Mouse (Mus musculus) CH12.LX (cell line): Measurements from ENCODE around the gene Ttc30a2. TPM values are rescaled to one million over a fixed set of nuclear protein-coding genes. Genes with fewer than 3 reads are reported as not detected.
A peak's percentile ranks its signal among the peaks of the same experiment; 100 is the strongest.

Experiments
- DNase-seq: peaks from one replicate; pipeline ENCODE4 v3.0.0-alpha.2; 2013; ENCODE audit errors: extremely low read depth
- H3K27ac ChIP-seq: 2 replicates; pipeline ENCODE4 v1.5.1; 2012; ENCODE audit warnings: low read depth, mild to moderate bottlenecking, control low read depth, moderate library complexity; ENCODE audit not compliant: insufficient read depth
- H3K27me3 ChIP-seq: replicated peaks from 2 replicates; pipeline ENCODE3; 2012; ENCODE audit warnings: inconsistent platforms
- H3K36me3 ChIP-seq, 2 experiments: replicated peaks in 1 of 2; 2 replicates each; pipeline versions ENCODE3 to v1.6.1; 2012; ENCODE audit warnings: inconsistent platforms in 1 of 2, low read length in 1 of 2, mild to moderate bottlenecking in 1 of 2, mixed read lengths in 1 of 2, moderate library complexity in 1 of 2; ENCODE audit not compliant: control insufficient read depth in 1 of 2, insufficient read depth in 1 of 2
- H3K4me1 ChIP-seq, 2 experiments: 2 replicates each; pipeline ENCODE4 v1.6.1; 2012; ENCODE audit warnings: inconsistent platforms in 1 of 2, moderate library complexity in 1 of 2; ENCODE audit not compliant: insufficient read depth in 2 of 2, control insufficient read depth in 1 of 2
- H3K4me2 ChIP-seq: 2 replicates; pipeline ENCODE4 v1.6.1; 2012; ENCODE audit warnings: low read depth, mild to moderate bottlenecking, control low read depth; ENCODE audit not compliant: poor library complexity, insufficient read depth, severe bottlenecking
- H3K4me3 ChIP-seq, 3 experiments: fragments of 150-350 bp in 1 of 3; sonication (generic) in 1 of 3; replicated peaks in 1 of 3; 2 replicates each; pipeline versions ENCODE3 to v1.5.1; 2011 to 2012; ENCODE audit warnings: low read depth in 2 of 3, low read length in 2 of 3, mild to moderate bottlenecking in 2 of 3, moderate library complexity in 2 of 3, control low read depth in 1 of 3, improper control_type of control experiment in 1 of 3, inconsistent platforms in 1 of 3, mixed read lengths in 1 of 3; ENCODE audit not compliant: poor library complexity in 1 of 3
- H3K79me2 ChIP-seq: replicated peaks from 2 replicates; pipeline ENCODE4 v1.6.1; 2012; ENCODE audit warnings: mild to moderate bottlenecking, moderate library complexity; ENCODE audit not compliant: control insufficient read depth, poor library complexity, insufficient read depth, severe bottlenecking; ENCODE audit errors: extremely low read depth
- H3K9ac ChIP-seq: 2 replicates; pipeline ENCODE4 v1.6.1; 2012; ENCODE audit warnings: low read depth, mild to moderate bottlenecking, control low read depth, moderate library complexity; ENCODE audit not compliant: insufficient read depth
- H3K9me3 ChIP-seq: replicated peaks from 2 replicates; pipeline ENCODE3; 2012; ENCODE audit warnings: low read length, inconsistent platforms, mixed read lengths
- BHLHE40 ChIP-seq: IDR thresholded peaks from 2 replicates; pipeline ENCODE4 v1.6.1; 2011; ENCODE audit warnings: mild to moderate bottlenecking, low read depth, low read length, improper control_type of control experiment
- CHD1 ChIP-seq: IDR thresholded peaks from 2 replicates; pipeline ENCODE4 v1.6.1; 2012; ENCODE audit warnings: low read depth, low read length, improper control_type of control experiment, inconsistent platforms
- CHD2 ChIP-seq: IDR thresholded peaks from 2 replicates; pipeline ENCODE4 v1.6.1; 2011; ENCODE audit warnings: low read length, improper control_type of control experiment
- E2F4 ChIP-seq: IDR thresholded peaks from 2 replicates; pipeline ENCODE4 v1.6.1; 2011; ENCODE audit warnings: low read depth, low read length, improper control_type of control experiment; ENCODE audit not compliant: insufficient replicate concordance
- ELF1 ChIP-seq: IDR thresholded peaks from 2 replicates; pipeline ENCODE4 v1.6.1; 2014; ENCODE audit warnings: low read depth, mild to moderate bottlenecking, inconsistent platforms, low read length, improper control_type of control experiment
- ETS1 ChIP-seq: conservative IDR thresholded peaks from 2 replicates; pipeline ENCODE4 v1.6.1; 2012; ENCODE audit warnings: low read depth, mild to moderate bottlenecking, inconsistent platforms, low read length, improper control_type of control experiment, moderate library complexity
- GABPA ChIP-seq: IDR thresholded peaks from 2 replicates; pipeline ENCODE4 v1.6.1; 2012; ENCODE audit warnings: low read depth, low read length, improper control_type of control experiment, inconsistent platforms; ENCODE audit not compliant: insufficient replicate concordance
- IRF4 ChIP-seq: IDR thresholded peaks from 2 replicates; pipeline ENCODE4 v1.6.1; 2014; ENCODE audit warnings: low read depth, mild to moderate bottlenecking, inconsistent platforms, low read length, improper control_type of control experiment
- KAT2A ChIP-seq: IDR thresholded peaks from 2 replicates; pipeline ENCODE4 v1.6.1; 2012; ENCODE audit warnings: low read length, improper control_type of control experiment, inconsistent platforms; ENCODE audit not compliant: insufficient replicate concordance
- MAFK ChIP-seq: IDR thresholded peaks from 2 replicates; pipeline ENCODE4 v1.6.1; 2011; ENCODE audit warnings: low read length, improper control_type of control experiment; ENCODE audit not compliant: insufficient replicate concordance
- MAX ChIP-seq: IDR thresholded peaks from 2 replicates; pipeline ENCODE4 v1.6.1; 2011; ENCODE audit warnings: low read length, improper control_type of control experiment
- MAZ ChIP-seq: IDR thresholded peaks from 2 replicates; pipeline ENCODE4 v1.6.1; 2012; ENCODE audit warnings: low read depth, mild to moderate bottlenecking, inconsistent platforms, low read length, improper control_type of control experiment, moderate library complexity
- MXI1 ChIP-seq: IDR thresholded peaks from 2 replicates; pipeline ENCODE4 v1.6.1; 2011; ENCODE audit warnings: mild to moderate bottlenecking, low read depth, low read length, improper control_type of control experiment
- MYC ChIP-seq: IDR thresholded peaks from 2 replicates; pipeline ENCODE4 v1.6.1; 2011; ENCODE audit warnings: low read depth, mild to moderate bottlenecking, improper control_type of control experiment, low read length
- NELFE ChIP-seq: IDR thresholded peaks from 2 replicates; pipeline ENCODE4 v1.6.1; 2011; ENCODE audit warnings: low read depth, low read length, improper control_type of control experiment
- PAX5 ChIP-seq: IDR thresholded peaks from 2 replicates; pipeline ENCODE4 v1.6.1; 2012; ENCODE audit warnings: low read length, inconsistent platforms, mixed read lengths
- RAD21 ChIP-seq: IDR thresholded peaks from 2 replicates; pipeline ENCODE4 v1.6.1; 2011; ENCODE audit warnings: low read depth, mild to moderate bottlenecking, low read length, improper control_type of control experiment, moderate library complexity
- SMC3 ChIP-seq: IDR thresholded peaks from 2 replicates; pipeline ENCODE4 v1.6.1; 2011; ENCODE audit warnings: low read depth, low read length, improper control_type of control experiment
- TCF12 ChIP-seq: IDR thresholded peaks from 2 replicates; pipeline ENCODE4 v1.6.1; 2014; ENCODE audit warnings: low read depth, mild to moderate bottlenecking, inconsistent platforms, low read length, improper control_type of control experiment
- USF2 ChIP-seq: conservative IDR thresholded peaks from 2 replicates; pipeline ENCODE4 v1.6.1; 2011; ENCODE audit warnings: low read depth, low read length, improper control_type of control experiment
- ZKSCAN1 ChIP-seq: IDR thresholded peaks from 2 replicates; pipeline ENCODE4 v1.6.1; 2012; ENCODE audit warnings: low read depth, inconsistent platforms, low read length, improper control_type of control experiment, borderline replicate concordance
- dilution Hi-C: fragments of 300-500 bp; cut with MboI; formaldehyde crosslinking; loops from 2 replicates; pipeline ENCODE4 v1.14.3; 2020; ENCODE audit warnings: low sequenced_read_pairs; ENCODE audit not compliant: extremely low pct_unique_long_range_greater_than_20kb, extremely low pct_ligation_motif_present
- in situ Hi-C: fragments of 300-500 bp; cut with MboI; formaldehyde crosslinking; loops from 3 replicates; pipeline ENCODE4 v1.14.3; 2019; ENCODE audit warnings: low sequenced_read_pairs, low pct_ligation_motif_present, low pct_unique_long_range_greater_than_20kb, mixed read lengths
- polyA plus RNA-seq: library from polyadenylated mRNA; unstranded; fragments of >175 nt; gene quantifications from 2 replicates; pipeline ENCODE4 v1.2.1, GENCODE M21; 2012; ENCODE audit warnings: low read depth; ENCODE audit not compliant: insufficient read length
- total RNA-seq, 2 experiments: library from RNA; depleted of rRNA; stranded (reverse); fragments of 300-350 nt in 1 of 2; fragments of >200 nt in 1 of 2; gene quantifications; 2 replicates each; pipeline ENCODE4 v1.2.3; 2012 to 2014

Ttc30a2 gene
- total and polyA plus RNA-seq, 3 experiments, result not detected

DNA sequence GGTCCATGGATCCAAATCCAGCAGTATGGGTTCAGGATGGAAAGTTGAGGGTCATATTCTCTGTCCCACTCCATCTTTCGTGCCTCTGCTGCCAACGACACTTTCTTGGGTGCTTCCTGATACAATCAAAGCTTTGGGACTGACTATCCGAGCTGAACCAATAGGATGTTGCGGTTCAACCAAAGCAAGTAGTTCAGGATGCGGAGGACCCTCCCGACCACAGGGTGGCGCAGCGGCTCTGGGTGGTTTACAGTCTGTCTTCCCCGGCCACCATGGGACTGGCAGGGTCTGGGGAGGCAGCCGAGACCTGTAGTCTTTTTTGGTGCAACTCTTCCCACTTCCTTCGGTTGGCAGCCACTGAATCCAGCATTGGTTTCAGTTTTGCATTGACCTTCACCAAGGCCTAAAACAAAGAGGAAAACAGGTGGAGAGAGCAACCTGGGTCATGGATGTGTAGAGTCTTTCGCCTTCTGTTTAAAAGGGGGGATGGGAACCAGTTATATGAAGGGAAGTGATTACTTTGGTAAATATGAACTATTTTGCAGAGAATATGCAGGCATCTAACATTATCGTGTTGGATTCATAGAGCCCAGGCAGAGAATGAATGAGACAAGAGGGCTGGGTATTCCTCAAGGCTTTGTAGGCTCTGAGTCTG is 13.0 kb upstream of the Ttc30a2 start (continued):
- TF ChIP-seq MAFK (0 out of 2 replicates have a peak, but pooled peaks have one; percentile 20), E2F4 (no peak), ELF1 (peak; percentile 71), CHD1 (peak; percentile 82; the same call in 1 of the 2 replicates), SMC3 (peak; percentile 91), BHLHE40 (peak; percentile 38; the same call in 1 of the 2 replicates), GABPA (no peak), MXI1 (no peak)

DNA sequence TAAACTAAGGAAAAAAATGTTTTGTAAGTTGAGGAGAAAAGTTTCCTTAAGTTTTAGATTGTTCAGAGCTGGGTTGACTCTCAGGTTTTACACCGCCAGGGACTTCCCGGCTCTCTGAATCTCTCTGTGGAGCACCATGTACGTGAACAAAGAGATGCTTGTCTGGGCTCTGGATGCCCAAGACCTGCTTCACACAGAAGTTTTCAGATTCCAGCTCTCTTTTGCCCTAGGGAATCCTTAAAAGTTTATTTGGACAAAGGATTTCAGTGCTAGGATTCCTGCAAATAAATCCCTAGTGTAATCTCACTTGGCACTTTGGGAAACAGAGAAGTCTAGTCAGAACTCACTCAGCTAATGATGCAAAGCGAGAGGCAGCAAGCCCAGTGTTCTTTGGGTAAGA is 11.7 kb upstream of the Ttc30a2 start:
- H3K36me3 ChIP-seq, result no peaks in the 10 kb centered on the region
- H3K9ac ChIP-seq, result no peak overlapping the region
- no peak overlapping the region for H3K4me2 ChIP-seq
- DNase-seq, result no peak
- H3K79me2 ChIP-seq, result no peaks in the 10 kb centered on the region
- no peak overlapping the region for H3K4me3 ChIP-seq
- in situ Hi-C loops, result loop anchor here (10.0 kb wide), 1 partner anchor 115 kb away; no protein-coding TSS in a partner anchor
- dilution Hi-C loops, result no loop called here
- H3K27ac ChIP-seq, result no peak overlapping the region
- no peaks in the 10 kb centered on the region for H3K9me3 ChIP-seq
- peaks cover 12 to 53% of the 10 kb centered on the region in 2 experiments for H3K4me1 ChIP-seq
- TF ChIP-seq MAFK (0 out of 2 replicates have a peak, but pooled peaks have one; percentile 5), GABPA (no peak)
- no peaks in the 10 kb centered on the region for H3K27me3 ChIP-seq

GRCm38 (mm10) chr2:75988779-75989363 is 10.9 kb upstream of the Ttc30a2 start:
- in situ Hi-C loops, result loop anchor here (10.0 kb wide), 1 partner anchor 116 kb away; no protein-coding TSS in a partner anchor
- dilution Hi-C loops, result no loop called here
- DNase-seq, result no peak

More at GRCm38 (mm10) chr2:75988779-75989363, 10.9 kb upstream of the Ttc30a2 start:
- H3K4me1 ChIP-seq, result peaks cover 12 to 53% of the 10 kb centered on the region in 2 experiments
- no peaks in the 10 kb centered on the region for H3K9me3 ChIP-seq
- H3K27ac ChIP-seq, result no peak overlapping the region
- no peak overlapping the region for H3K9ac ChIP-seq
- no peaks in the 10 kb centered on the region for H3K27me3 ChIP-seq
- TF ChIP-seq MAZ (no peak), ZKSCAN1 (no peak), TCF12 (no peak), CHD1 (no peak), NELFE (no peak), SMC3 (no peak), E2F4 (no peak), IRF4 (no peak), MYC (no peak), MXI1 (no peak), KAT2A (no peak), PAX5 (no peak), USF2 (no peak), GABPA (no peak), RAD21 (no peak), ETS1 (no peak), MAFK (no peak), MAX (no peak), CHD2 (no peak)
- no peak overlapping the region for H3K4me3 ChIP-seq
- no peak overlapping the region for H3K4me2 ChIP-seq
- H3K36me3 ChIP-seq, result no peaks in the 10 kb centered on the region
- no peaks in the 10 kb centered on the region for H3K79me2 ChIP-seq
